Mouse (Mus musculus) spleen, adult 2 months (tissue): Measurements from ENCODE around the gene Prdm15.

Experiments used
- CTCF ChIP-seq: fragments of 200-500 bp; IDR thresholded peaks from 2 replicates; pipeline ENCODE4 v1.5.1; 2011; ENCODE audit warnings: mild to moderate bottlenecking, inconsistent platforms; ENCODE audit not compliant: insufficient read depth, insufficient read length, insufficient replicate concordance; ENCODE audit errors: extremely low read depth
- POLR2A ChIP-seq: fragments of 200-500 bp; IDR thresholded peaks from 2 replicates; pipeline ENCODE4 v1.6.1; 2011; ENCODE audit warnings: low read depth, low read length, inconsistent platforms

DNA sequence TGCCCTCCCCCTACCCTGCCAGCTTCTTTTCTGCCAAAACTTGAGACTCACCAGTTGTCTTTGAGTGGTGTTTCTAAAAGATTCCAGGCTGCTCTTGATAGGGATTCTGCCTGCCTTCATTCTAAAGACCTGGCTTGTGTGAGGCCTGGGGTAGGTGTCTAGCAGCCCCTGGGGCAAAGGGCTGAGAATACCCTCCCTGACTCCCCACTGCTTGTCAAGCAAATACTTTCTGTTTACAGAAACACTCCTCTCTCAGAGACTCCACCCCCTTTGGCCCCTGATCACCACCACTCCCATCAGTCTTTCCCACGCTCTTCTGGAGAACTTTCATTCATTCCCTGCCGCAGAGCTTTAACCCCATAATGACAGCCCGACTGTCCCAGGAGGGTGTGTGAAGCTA, 85.1 kb downstream of the Prdm15 start:
- TF ChIP-seq CTCF (no peak), POLR2A (no peak)
